19 mouse cellular contexts compared by ENCODE assay signal in the genomic region with DNA sequence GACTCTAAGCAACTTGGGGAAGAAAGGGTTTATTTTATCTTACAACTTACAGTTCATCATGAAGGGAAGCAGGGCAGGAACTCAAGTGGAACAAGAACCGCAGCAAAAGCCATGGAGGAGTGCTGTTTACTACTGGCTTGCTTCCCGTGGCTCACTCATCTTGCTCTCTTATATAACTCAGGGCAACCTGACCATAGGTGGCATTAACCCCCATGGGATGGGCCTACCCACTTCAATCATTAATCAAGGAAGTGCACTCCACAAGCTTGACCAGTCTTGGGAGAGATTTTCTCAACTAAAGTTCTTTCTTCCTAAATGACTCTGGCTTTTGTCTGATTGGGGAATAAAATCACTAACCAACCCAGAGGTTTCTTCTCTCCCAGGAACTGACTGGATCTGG.
"Had no signal": no experiment of that assay in that cellular context is flagged by ENCODE, and none has a peak within 500 bp of the region (broad histone marks: within the 10 kb centered on the region; RNA-seq: fewer than 3 reads in every experiment).

No protein-coding gene starts in this region.

- H3K27ac ChIP-seq: limb, embryonic 12.5 days; limb, embryonic 15.5 days; liver, embryonic 14.5 days; macrophage; midbrain, embryonic 12.5 days; midbrain, embryonic 15.5 days; neural tube, embryonic 12.5 days; neural tube, embryonic 15.5 days; stomach, embryonic 15.5 days had no signal

- ATAC-seq: intestine, postnatal 0 days; liver, postnatal 0 days; lung, postnatal 0 days; midbrain, embryonic 15.5 days had no signal

- H3K4me2 ChIP-seq: limb, embryonic 12.5 days; limb, embryonic 15.5 days; liver, embryonic 11.5 days; lung, embryonic 14.5 days; midbrain, embryonic 12.5 days; midbrain, embryonic 15.5 days; neural tube, embryonic 12.5 days; neural tube, embryonic 15.5 days; stomach, embryonic 15.5 days had no signal

- H3K4me3 ChIP-seq: limb, embryonic 12.5 days; limb, embryonic 15.5 days; midbrain, embryonic 12.5 days; midbrain, embryonic 15.5 days; neural tube, embryonic 12.5 days; neural tube, embryonic 15.5 days; stomach, embryonic 15.5 days had no signal

- DNase-seq: left cerebral cortex, postnatal 4 days; liver, postnatal 0 days; lung, embryonic 14.5 days; retina, postnatal 1 day; right cerebral cortex, postnatal 25 days; spleen, adult 18-20 months; thymus, postnatal 25 days had no signal

- H3K4me1 ChIP-seq: limb, embryonic 12.5 days; limb, embryonic 15.5 days; midbrain, embryonic 12.5 days; midbrain, embryonic 15.5 days; neural tube, embryonic 12.5 days; neural tube, embryonic 15.5 days; stomach, embryonic 15.5 days had no signal

- H3K9ac ChIP-seq: limb, embryonic 12.5 days; limb, embryonic 15.5 days; liver, embryonic 14.5 days; liver, postnatal 0 days; lung, embryonic 14.5 days; midbrain, embryonic 12.5 days; midbrain, embryonic 15.5 days; neural tube, embryonic 12.5 days; neural tube, embryonic 15.5 days; stomach, embryonic 15.5 days had no signal

- H3K27me3 ChIP-seq: limb, embryonic 12.5 days; limb, embryonic 15.5 days; midbrain, embryonic 12.5 days; midbrain, embryonic 15.5 days; neural tube, embryonic 12.5 days; neural tube, embryonic 15.5 days; stomach, embryonic 15.5 days had no signal

- H3K36me3 ChIP-seq: limb, embryonic 12.5 days; limb, embryonic 15.5 days; midbrain, embryonic 12.5 days; midbrain, embryonic 15.5 days; neural tube, embryonic 12.5 days; neural tube, embryonic 15.5 days; stomach, embryonic 15.5 days had no signal

- H3K9me3 ChIP-seq: limb, embryonic 12.5 days; limb, embryonic 15.5 days; midbrain, embryonic 12.5 days; midbrain, embryonic 15.5 days; neural tube, embryonic 12.5 days; neural tube, embryonic 15.5 days; stomach, embryonic 15.5 days had no signal
